ENCODE assay signal across 11 mouse cellular contexts in genomic region chr13:56340513-56340912, GRCm38 (mm10). TPM values are rescaled to one million over a fixed set of nuclear protein-coding genes. Genes with fewer than 3 reads are reported as not detected.
DNase-seq lines count a peak whose midpoint lies in the region; ATAC-seq and TF ChIP-seq lines count a peak whose summit lies in the region.
"Had no signal": no experiment of that assay in that cellular context is flagged by ENCODE, and none has a peak within 500 bp of the region (broad histone marks: within the 10 kb centered on the region; RNA-seq: fewer than 3 reads in every experiment).

No protein-coding gene starts in this region.

- DNase-seq in limb, embryonic 14.5 days (ENCODE audit: low spot score), result peak; percentile 64
- DNase-seq in limb, embryonic 10.5 days (ENCODE audit: low spot score), result no peak
- peak; percentile 34 to 53 for DNase-seq in gastrocnemius, adult 8-10 months (ENCODE audit: low spot score in 2 of 2)
- peak; percentile 57 to 60 for DNase-seq in heart, postnatal 10 days
- peak; percentile 69 to 82 for DNase-seq in lung, postnatal 4 days
- no peak for DNase-seq in thymus, adult 18-20 months
- DNase-seq: kidney, adult 2 months had no signal

- no peaks in the 10 kb centered on the region for H3K27me3 ChIP-seq in limb, embryonic 14.5 days (ENCODE audit: control insufficient read depth, insufficient read depth, low read length)
- H3K27me3 ChIP-seq in limb, embryonic 10.5 days (ENCODE audit: low read depth, poor library complexity, severe bottlenecking), result no peaks in the 10 kb centered on the region

- 55% methylated on average over 13 of the region's 13 CpGs for WGBS in limb, embryonic 14.5 days
- WGBS in limb, embryonic 10.5 days, result 93% methylated on average over 13 of the region's 13 CpGs

- H3K9me3 ChIP-seq in limb, embryonic 14.5 days (ENCODE audit: control insufficient read depth, low read length), result no peaks in the 10 kb centered on the region
- H3K9me3 ChIP-seq in limb, embryonic 10.5 days (replicated peaks), result no peaks in the 10 kb centered on the region

- no peak overlapping the region for H3K9ac ChIP-seq in limb, embryonic 14.5 days (ENCODE audit: low read depth, low read length, severe bottlenecking)

- H3K4me3 ChIP-seq in limb, embryonic 14.5 days (replicated peaks; ENCODE audit: low read length), result no peak overlapping the region
- no peak overlapping the region for H3K4me3 ChIP-seq in limb, embryonic 10.5 days

- H3K36me3 ChIP-seq in limb, embryonic 14.5 days (ENCODE audit: control insufficient read depth, insufficient read depth, low read length), result no peaks in the 10 kb centered on the region
- H3K36me3 ChIP-seq in limb, embryonic 10.5 days, result no peaks in the 10 kb centered on the region
- H3K36me3 ChIP-seq: G1E had no signal

- no peak for ATAC-seq in limb, embryonic 14.5 days (ENCODE audit: low FRiP score, low read depth)
- ATAC-seq in CD4-positive, CD25-positive, alpha-beta regulatory T cell, adult 4 months, result no peak

- no peak overlapping the region for H3K4me2 ChIP-seq in limb, embryonic 14.5 days (replicated peaks; ENCODE audit: low read depth, low read length, severe bottlenecking)

- intact Hi-C loops in heart, postnatal 10 days (cut with DNase I), result no loop called here

- H3K27ac ChIP-seq in limb, embryonic 14.5 days (replicated peaks; ENCODE audit: low read depth, low read length), result no peak overlapping the region
- H3K27ac ChIP-seq in limb, embryonic 10.5 days, result no peak overlapping the region

- peaks cover 12% of the 10 kb centered on the region for H3K4me1 ChIP-seq in limb, embryonic 14.5 days (ENCODE audit: control insufficient read depth, insufficient read depth, low read length)
- peaks cover 12% of the 10 kb centered on the region; the same call in 1 of the 2 replicates for H3K4me1 ChIP-seq in limb, embryonic 10.5 days

- TF ChIP-seq POLR2A in limb, embryonic 14.5 days (IDR thresholded peaks at IDR 0.05; ENCODE audit: borderline replicate concordance, extremely low read depth, insufficient read depth, insufficient read length), result no peak

RNA-seq across cellular contexts. Expression of gene Cxcl14, which starts 44.2 kb away (rescaled TPM):
- polyA plus RNA-seq in limb, embryonic 14.5 days (2012; rRNA removed), result 421 and 443 TPM in 2 replicates
- polyA plus RNA-seq in limb, embryonic 14.5 days (2014; fragmentation: Nextera tagmentation; extraction: Ambion mirVana), result 474 and 556 TPM in 2 replicates
- polyA plus RNA-seq in limb, embryonic 10.5 days (2016; fragmentation: Nextera tagmentation; extraction: Ambion mirVana), result 29.8 and 112 TPM in 2 replicates
- total RNA-seq in gastrocnemius, adult 8-10 months (2022), result 10 to 100 TPM; 21.4 to 40.0 (median 28.6) TPM
- total RNA-seq in heart, postnatal 10 days (2021), result under 1 TPM; 0.17 to 0.96 TPM
- not detected for polyA plus RNA-seq in CD4-positive, CD25-positive, alpha-beta regulatory T cell, adult 4 months (2017; shearing (Covaris generic))
- total RNA-seq: G1E; megakaryocyte-erythroid progenitor cell, adult 5-6 weeks; neutrophil, adult 5-6 weeks had no signal
- polyA plus RNA-seq: G1E had no signal

Comparison
In these comparisons a context has a peak if more than half of its experiments do, and no peak if none do; other contexts are left out.
1. DNase-seq: peak in limb, embryonic 14.5 days (single experiment), gastrocnemius, adult 8-10 months (2 of 2), heart, postnatal 10 days (2 of 2) and lung, postnatal 4 days (2 of 2); none in limb, embryonic 10.5 days (single experiment) and thymus, adult 18-20 months (0 of 2).
2. RNA of gene Cxcl14, which starts 44.2 kb away (polyA plus RNA-seq): 421 to 556 TPM in limb, embryonic 14.5 days and 29.8 to 112 TPM in limb, embryonic 10.5 days; not detected in CD4-positive, CD25-positive, alpha-beta regulatory T cell, adult 4 months; every median in the first group is over 10 times any median in the second.